Mouse (Mus musculus) hindbrain, embryonic 14.5 days (tissue): ENCODE measurements around the gene Pdpr. TPM values are rescaled to one million over a fixed set of nuclear protein-coding genes. Genes with fewer than 3 reads are reported as not detected.
A peak's percentile ranks its signal among the peaks of the same experiment; 100 is the strongest.

Source experiments
- ATAC-seq: fragments of 200-750 bp; cut with Nextera tagmentation; 2 replicates; pipeline ENCODE4 v1.8.0; 2017; ENCODE audit warnings: moderate number of reproducible peaks, mild to moderate bottlenecking, moderate TSS enrichment, moderate library complexity; ENCODE audit not compliant: low FRiP score
- DNase-seq: peaks from one replicate; pipeline ENCODE4 v3.0.0-alpha.2; 2015; ENCODE audit warnings: low spot score
- H3K27ac ChIP-seq: fragments of 300-500 bp; sonication (generic); 2 replicates; pipeline ENCODE4 v1.5.1; 2014; ENCODE audit warnings: mild to moderate bottlenecking, moderate library complexity
- H3K27me3 ChIP-seq: fragments of 300-500 bp; sonication (generic); 2 replicates; pipeline ENCODE4 v1.6.1; 2014; ENCODE audit warnings: mild to moderate bottlenecking, low read length, mixed read lengths; ENCODE audit not compliant: control insufficient read depth, insufficient read depth
- H3K36me3 ChIP-seq: fragments of 300-500 bp; sonication (generic); replicated peaks from 2 replicates; pipeline ENCODE4 v1.6.1; 2014; ENCODE audit not compliant: control insufficient read depth, insufficient read depth
- H3K4me1 ChIP-seq: fragments of 300-500 bp; sonication (generic); replicated peaks from 2 replicates; pipeline ENCODE4 v1.6.1; 2014; ENCODE audit warnings: antibody characterized with exemption, low read length, mixed read lengths; ENCODE audit not compliant: control insufficient read depth, insufficient read depth
- H3K4me2 ChIP-seq: fragments of 300-500 bp; sonication (generic); replicated peaks from 2 replicates; pipeline ENCODE4 v1.6.1; 2014; ENCODE audit warnings: mild to moderate bottlenecking, moderate library complexity
- H3K4me3 ChIP-seq: fragments of 300-500 bp; sonication (generic); replicated peaks from 2 replicates; pipeline ENCODE4 v1.5.1; 2014; ENCODE audit warnings: mild to moderate bottlenecking, low read length
- H3K9ac ChIP-seq: fragments of 300-500 bp; sonication (generic); 2 replicates; pipeline ENCODE4 v1.6.1; 2014
- H3K9me3 ChIP-seq: fragments of 300-500 bp; sonication (generic); 2 replicates; pipeline ENCODE4 v1.6.1; 2016; ENCODE audit warnings: low read length; ENCODE audit not compliant: control insufficient read depth
- WGBS: fragments of 180-500 bp; shearing (Covaris S2); extraction: QIAGEN DNeasy Blood & Tissue Kit; methylation state at CpG from one replicate; pipeline ENCODE4 v1.1.7; 2014; 5-methylcytosine and 5-hydroxymethylcytosine counted together
- polyA plus RNA-seq: library from polyadenylated mRNA; unstranded; fragments of >200 nt; fragmentation: Nextera tagmentation; extraction: Ambion mirVana; gene quantifications from 2 replicates; pipeline ENCODE4 v1.2.1, GENCODE M21; 2014

The Pdpr gene
- 7.2 and 8.4 TPM in 2 replicates for polyA plus RNA-seq

- H3K27me3 ChIP-seq: no peaks in the 10 kb centered on the region
- 6% methylated on average over 66 of the region's 72 CpGs for WGBS
- DNase-seq: peak; percentile 89
- H3K9ac ChIP-seq: peak within 1 kb of the TSS; percentile 73
- H3K9me3 ChIP-seq: no peaks in the 10 kb centered on the region
- peak within 1 kb of the TSS; percentile 58 for H3K27ac ChIP-seq
- peak within 1 kb of the TSS; percentile 61 for H3K4me3 ChIP-seq
- peak within 1 kb of the TSS; percentile 76 for H3K4me2 ChIP-seq
- no peaks in the 10 kb centered on the region for H3K36me3 ChIP-seq
- peak; percentile 91 for ATAC-seq
- peaks cover 9% of the 10 kb centered on the region for H3K4me1 ChIP-seq
Observed at GRCm38 (mm10) chr8:111093865-111094718, at the start of gene Pdpr. TSS of gene Pdpr (plus strand) at chr8:111094630.

DNA sequence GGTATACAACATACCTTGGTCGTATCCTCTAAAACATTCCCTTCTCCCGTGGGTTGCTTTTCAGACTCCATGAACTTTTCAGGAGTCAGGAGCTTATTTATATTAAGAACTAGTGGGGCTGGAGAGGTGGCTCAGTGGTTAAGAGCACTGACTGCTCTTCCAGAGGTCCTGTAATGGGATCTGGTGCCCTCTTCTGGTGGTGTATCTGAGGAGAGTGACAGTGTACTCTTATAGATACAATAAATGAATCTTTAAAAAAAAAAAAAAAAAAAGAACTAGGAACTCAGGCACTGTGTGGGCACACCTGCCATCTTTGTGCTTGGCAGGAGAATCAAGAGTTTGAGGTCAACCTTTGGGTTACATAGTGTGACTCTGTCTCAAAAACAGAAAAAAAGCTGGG is 45.7 kb upstream of the Pdpr start:
- Histone ChIP-seq H3K9me3 (no peaks in the 10 kb centered on the region), H3K27me3 (no peaks in the 10 kb centered on the region), H3K4me2 (no peak overlapping the region), H3K36me3 (peaks cover 100% of the 10 kb centered on the region), H3K9ac (no peak overlapping the region), H3K27ac (no peak overlapping the region), H3K4me1 (no peaks in the 10 kb centered on the region), H3K4me3 (no peak overlapping the region)
- DNase-seq (no peak), ATAC-seq (no peak)
- WGBS: 95% methylated on average over 2 of the region's 2 CpGs

- H3K27me3 ChIP-seq: no peaks in the 10 kb centered on the region
- no peak overlapping the region for H3K9ac ChIP-seq
- no peak overlapping the region for H3K27ac ChIP-seq
- no peak overlapping the region for H3K4me2 ChIP-seq
- H3K4me3 ChIP-seq: no peak overlapping the region
- DNase-seq (no peak), ATAC-seq (no peak)
- WGBS: 96% methylated on average over 7 of the region's 7 CpGs
- H3K4me1 ChIP-seq: no peaks in the 10 kb centered on the region
- peaks cover 100% of the 10 kb centered on the region for H3K36me3 ChIP-seq
- no peaks in the 10 kb centered on the region for H3K9me3 ChIP-seq
Observed at GRCm38 (mm10) chr8:111049106-111049505, 45.3 kb upstream of the Pdpr start.

- Histone ChIP-seq H3K4me2 (no peak overlapping the region), H3K27ac (no peak overlapping the region), H3K9ac (no peak overlapping the region), H3K4me3 (no peak overlapping the region), H3K9me3 (no peaks in the 10 kb centered on the region), H3K27me3 (no peaks in the 10 kb centered on the region), H3K4me1 (peaks cover 12% of the 10 kb centered on the region), H3K36me3 (peaks cover 80% of the 10 kb centered on the region)
- ATAC-seq: no peak
- 94% methylated on average over 12 of the region's 12 CpGs for WGBS
- no peak for DNase-seq
Observed at GRCm38 (mm10) chr8:111053827-111054518, 40.5 kb upstream of the Pdpr start.

DNA sequence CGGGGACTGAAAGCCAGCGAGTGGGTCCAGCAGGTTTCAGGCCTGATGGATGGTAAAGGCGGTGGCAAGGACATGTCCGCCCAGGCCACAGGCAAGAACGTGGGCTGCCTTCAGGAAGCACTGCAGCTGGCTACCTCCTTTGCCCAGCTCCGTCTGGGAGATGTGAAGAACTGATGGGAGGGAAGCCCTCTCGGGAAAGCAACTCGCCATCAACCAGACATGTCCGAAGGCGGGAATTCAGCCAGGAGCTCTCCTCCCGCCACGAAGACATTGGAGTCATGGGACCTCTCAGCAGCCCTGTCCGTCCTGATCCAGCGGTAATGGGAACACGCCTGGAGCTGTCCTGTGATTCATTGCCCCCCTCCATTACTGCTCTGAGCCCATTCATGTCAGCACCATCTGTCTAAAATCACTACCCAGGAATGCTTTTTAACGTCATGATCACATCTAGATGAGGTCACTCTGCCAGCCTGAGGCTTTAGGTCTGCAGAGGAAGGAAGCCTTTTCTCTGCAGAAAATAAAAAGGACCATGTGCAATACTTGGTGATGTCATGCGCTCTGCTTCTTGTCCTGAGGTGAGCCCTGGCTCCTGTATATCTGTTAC is 39.3 kb upstream of the Pdpr start:
- peaks cover 12% of the 10 kb centered on the region for H3K4me1 ChIP-seq
- no peak for ATAC-seq
- no peak for DNase-seq
- H3K4me3 ChIP-seq: no peak overlapping the region
- no peaks in the 10 kb centered on the region for H3K27me3 ChIP-seq
- H3K27ac ChIP-seq: no peak overlapping the region
- H3K9me3 ChIP-seq: no peaks in the 10 kb centered on the region
- peaks cover 68% of the 10 kb centered on the region for H3K36me3 ChIP-seq
- no peak overlapping the region for H3K4me2 ChIP-seq
- no peak overlapping the region for H3K9ac ChIP-seq
- 89% methylated on average over 17 of the region's 17 CpGs for WGBS

- H3K9me3 ChIP-seq: no peaks in the 10 kb centered on the region
- H3K4me1 ChIP-seq: peaks cover 15% of the 10 kb centered on the region
- H3K27me3 ChIP-seq: no peaks in the 10 kb centered on the region
- ATAC-seq (no peak), DNase-seq (no peak)
- WGBS: 64% methylated on average over 2 of the region's 2 CpGs
- H3K4me2 ChIP-seq: no peak overlapping the region
- H3K36me3 ChIP-seq: peaks cover 63% of the 10 kb centered on the region
- no peak overlapping the region for H3K27ac ChIP-seq
- no peak overlapping the region for H3K4me3 ChIP-seq
- H3K9ac ChIP-seq: no peak overlapping the region
Observed at GRCm38 (mm10) chr8:111055661-111056060, 38.8 kb upstream of the Pdpr start.

DNA sequence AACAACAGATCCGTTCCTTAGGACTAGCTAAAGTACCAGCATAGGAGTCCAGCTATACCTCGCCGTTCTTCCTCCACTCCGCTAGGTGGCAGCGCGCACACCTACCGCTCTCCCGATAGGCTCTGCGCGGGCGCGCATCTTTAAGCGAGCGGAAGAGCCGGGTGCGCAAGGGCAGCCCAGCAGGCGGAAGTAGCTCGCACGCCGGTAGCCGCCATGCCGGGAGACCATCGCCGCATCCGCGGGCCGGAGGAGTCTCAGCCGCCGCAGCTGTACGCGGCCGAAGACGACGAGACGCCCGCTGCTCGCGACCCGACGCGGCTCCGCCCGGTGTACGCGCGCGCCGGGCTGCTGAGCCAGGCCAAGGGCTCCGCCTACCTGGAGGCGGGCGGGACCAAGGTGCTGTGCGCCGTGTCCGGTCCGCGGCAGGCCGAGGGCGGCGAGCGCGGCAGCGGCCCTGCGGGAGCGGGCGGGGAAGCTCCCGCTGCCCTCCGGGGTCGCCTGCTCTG is 38.2 kb upstream of the Pdpr start, which contains the start of gene Exosc6:
Gene Exosc6 (plus strand): TSS at position 182 of the 506 bp plus-strand sequence.
- H3K36me3 ChIP-seq: peaks cover 58% of the 10 kb centered on the region
- peaks cover 20% of the 10 kb centered on the region for H3K4me1 ChIP-seq
- peak within 1 kb of the TSS; percentile 81 for H3K9ac ChIP-seq
- H3K27ac ChIP-seq: peak within 1 kb of the TSS; percentile 74
- ATAC-seq (peak; percentile 93), DNase-seq (peak; percentile 96)
- WGBS: under 1% methylated on average over 46 of the region's 68 CpGs
- no peaks in the 10 kb centered on the region for H3K27me3 ChIP-seq
- H3K9me3 ChIP-seq: no peaks in the 10 kb centered on the region
- H3K4me3 ChIP-seq: peak within 1 kb of the TSS; percentile 96
- H3K4me2 ChIP-seq: peak within 1 kb of the TSS; percentile 98

DNA sequence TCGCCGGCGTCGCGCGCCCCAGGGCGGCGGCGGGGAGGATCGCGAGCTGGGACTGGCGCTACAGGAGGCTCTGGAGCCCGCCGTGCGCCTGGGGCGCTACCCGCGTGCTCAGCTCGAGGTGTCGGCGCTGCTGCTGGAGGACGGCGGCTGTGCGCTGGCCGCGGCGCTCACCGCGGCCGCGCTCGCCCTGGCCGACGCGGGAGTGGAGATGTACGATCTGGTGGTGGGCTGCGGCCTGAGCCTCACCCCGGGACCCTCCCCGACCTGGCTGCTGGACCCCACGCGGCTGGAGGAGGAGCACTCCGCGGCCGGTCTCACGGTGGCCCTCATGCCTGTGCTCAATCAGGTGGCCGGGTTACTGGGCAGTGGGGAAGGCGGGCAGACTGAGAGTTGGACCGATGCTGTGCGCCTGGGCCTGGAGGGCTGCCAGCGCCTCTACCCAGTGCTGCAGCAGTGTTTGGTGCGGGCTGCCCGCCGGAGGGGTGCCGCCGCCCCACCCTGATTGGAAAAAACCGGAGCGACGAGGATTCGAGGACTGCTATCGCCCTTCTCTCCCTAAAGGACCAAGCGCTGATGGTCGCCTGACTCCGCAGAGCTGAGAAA is 37.6 kb upstream of the Pdpr start:
- Histone ChIP-seq H3K9ac (peak overlapping the region; percentile 81), H3K4me2 (peak overlapping the region; percentile 98), H3K27ac (peak overlapping the region; percentile 74), H3K27me3 (no peaks in the 10 kb centered on the region), H3K9me3 (no peaks in the 10 kb centered on the region), H3K4me1 (peaks cover 22% of the 10 kb centered on the region), H3K36me3 (peaks cover 52% of the 10 kb centered on the region), H3K4me3 (peak overlapping the region; percentile 96)
- DNase-seq (no peak), ATAC-seq (peak; percentile 5; the same call in 1 of the 2 replicates)
- under 1% methylated on average over 57 of the region's 63 CpGs for WGBS
